Mouse (Mus musculus): ENCODE data around the gene Bcl2l15. TPM values are rescaled to one million over a fixed set of nuclear protein-coding genes. Genes with fewer than 3 reads are reported as not detected.
A peak's percentile ranks its signal among the peaks of the same experiment; 100 is the strongest.

Gene Bcl2l15
- polyA plus RNA-seq, 1 experiment from 2014 or later, result 0.20 TPM

DNA sequence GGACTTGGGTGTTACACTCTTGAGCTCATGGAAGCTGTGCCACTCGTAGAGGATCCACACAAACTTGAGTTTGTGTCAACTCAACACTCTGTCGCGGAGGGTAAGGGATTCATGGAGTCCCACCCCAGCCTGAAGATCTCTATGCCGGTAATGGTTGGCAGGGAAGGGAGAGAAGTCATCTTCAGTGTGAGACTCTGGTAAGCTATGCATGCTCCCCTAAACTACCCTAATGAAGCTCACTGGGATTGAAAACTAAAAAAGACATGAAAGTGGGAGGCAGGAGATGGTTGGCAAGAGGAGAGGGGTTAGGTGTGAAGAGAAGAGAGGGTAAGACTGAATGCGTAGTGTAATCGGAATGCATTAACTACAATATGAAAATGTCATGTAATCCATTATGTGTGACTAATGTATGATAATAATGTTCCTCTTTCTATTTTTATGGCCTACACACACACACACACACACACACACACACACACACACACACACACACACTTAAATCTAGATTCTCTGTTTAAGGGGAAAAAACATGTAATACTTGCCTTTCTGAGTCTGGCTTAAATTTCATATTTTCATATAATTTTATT lies 25.7 kb downstream of the Bcl2l15 start:
- Histone ChIP-seq H3K4me3 (ENCODE audit: low read depth, low read length) (no peak overlapping the region), H3K4me2 (no peak overlapping the region), H3K9ac (ENCODE audit: low read length) (no peak overlapping the region), H3K27me3 (ENCODE audit: control insufficient read depth, insufficient read depth, low read length) (no peaks in the 10 kb centered on the region), H3K4me1 (ENCODE audit: control insufficient read depth, insufficient read depth, low read length) (no peaks in the 10 kb centered on the region), H3K27ac (ENCODE audit: low read depth, low read length) (no peak overlapping the region), H3K36me3 (ENCODE audit: control insufficient read depth, insufficient read depth, low read length) (no peaks in the 10 kb centered on the region), H3K9me3 (ENCODE audit: control insufficient read depth, low read length) (no peaks in the 10 kb centered on the region)
- ATAC-seq (ENCODE audit: low FRiP score), result no peak
- DNase-seq (ENCODE audit: low spot score, missing footprints), result no peak
- WGBS, result 98% methylated on average over 6 of the region's 6 CpGs

DNA sequence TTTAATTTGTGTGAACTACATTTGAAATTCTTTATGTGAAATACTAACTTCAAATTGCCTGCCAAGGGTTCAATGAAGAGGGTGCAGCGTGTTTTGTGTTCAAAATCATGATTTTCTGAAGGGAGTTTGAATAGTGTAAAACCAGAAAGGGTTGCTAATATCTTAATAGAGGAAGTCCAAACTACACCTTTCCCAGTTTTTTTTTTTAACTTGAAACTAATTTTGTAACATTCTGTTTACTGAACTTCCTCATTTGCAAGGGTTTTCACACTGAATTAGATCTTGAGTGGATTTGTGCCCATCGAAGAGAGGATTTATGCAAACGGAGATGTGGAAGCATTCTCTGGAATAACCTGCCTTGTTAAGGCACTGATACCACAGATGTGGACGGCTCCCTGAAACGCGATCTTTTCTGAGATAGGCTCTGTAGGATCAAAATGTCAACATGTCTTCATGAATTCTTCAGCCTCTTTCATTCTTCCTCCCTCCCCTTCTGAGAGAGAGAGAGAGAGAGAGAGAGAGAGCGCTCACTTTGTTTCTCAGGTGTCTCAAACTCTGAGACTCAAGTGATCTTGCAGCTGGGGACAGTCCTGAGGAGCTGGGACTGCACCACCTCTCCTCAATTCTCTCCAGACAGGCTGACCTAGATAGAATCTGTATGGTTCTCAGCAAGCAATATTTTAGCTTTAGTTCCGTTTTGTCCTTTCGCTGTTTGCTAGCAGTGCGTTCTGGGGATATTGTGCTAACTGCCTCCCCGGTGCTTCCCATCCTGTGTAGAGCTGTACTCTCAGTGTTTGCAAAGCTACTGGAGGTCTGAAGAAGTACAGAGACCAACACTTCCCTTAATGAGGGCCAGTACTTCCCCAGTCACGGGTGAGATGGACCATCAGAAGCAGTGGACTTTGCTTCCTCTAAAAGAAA lies 26.7 kb downstream of the Bcl2l15 start, which contains the start of gene Ptpn22:
TSS of gene Ptpn22 (plus strand) at position 915 of the 921 bp plus-strand sequence.
- 77% methylated on average over 12 of the region's 12 CpGs for WGBS
- Histone ChIP-seq H3K4me1 (ENCODE audit: control insufficient read depth, insufficient read depth, low read length) (no peaks in the 10 kb centered on the region), H3K36me3 (ENCODE audit: control insufficient read depth, insufficient read depth, low read length) (no peaks in the 10 kb centered on the region), H3K4me2 (no peak within 1 kb of the TSS), H3K27me3 (ENCODE audit: control insufficient read depth, insufficient read depth, low read length) (no peaks in the 10 kb centered on the region), H3K27ac (ENCODE audit: low read depth, low read length) (no peak within 1 kb of the TSS), H3K9me3 (ENCODE audit: control insufficient read depth, low read length) (no peaks in the 10 kb centered on the region), H3K4me3 (ENCODE audit: low read depth, low read length) (no peak within 1 kb of the TSS), H3K9ac (ENCODE audit: low read length) (no peak within 1 kb of the TSS)
- DNase-seq (ENCODE audit: low spot score, missing footprints), result no peak
- no peak for ATAC-seq (ENCODE audit: low FRiP score)

DNA sequence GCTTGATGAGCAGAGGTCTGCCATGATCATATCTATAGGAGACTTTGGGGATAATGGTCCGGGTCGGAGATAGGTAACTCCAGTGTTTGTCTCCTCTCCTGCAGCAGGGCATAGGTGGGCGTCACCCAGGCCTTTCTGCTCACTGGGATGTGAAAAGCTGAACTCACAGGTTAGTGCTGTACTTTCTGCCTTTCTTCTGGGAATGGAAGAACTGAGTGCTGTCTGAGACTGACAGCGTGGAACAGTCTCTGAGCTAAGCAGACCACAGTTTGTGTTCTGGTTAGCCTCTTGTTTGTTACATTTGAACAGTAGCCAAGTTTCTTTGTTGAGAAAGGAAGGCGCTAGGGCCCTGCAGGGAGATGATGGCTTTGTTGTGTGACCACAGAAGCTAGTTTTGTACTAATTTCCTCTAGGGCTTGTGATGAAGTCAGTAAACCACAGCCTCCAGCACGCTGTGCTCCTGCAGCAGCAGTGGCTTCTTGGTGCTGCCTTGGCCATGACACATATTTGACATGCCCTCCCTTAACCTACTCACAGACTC lies 27.5 kb downstream of the Bcl2l15 start:
- no peak for ATAC-seq (ENCODE audit: low FRiP score)
- no peaks in the 10 kb centered on the region for H3K27me3 ChIP-seq (ENCODE audit: control insufficient read depth, insufficient read depth, low read length)
- no peaks in the 10 kb centered on the region for H3K4me1 ChIP-seq (ENCODE audit: control insufficient read depth, insufficient read depth, low read length)
- H3K4me3 ChIP-seq (ENCODE audit: low read depth, low read length), result no peak overlapping the region
- no peaks in the 10 kb centered on the region for H3K9me3 ChIP-seq (ENCODE audit: control insufficient read depth, low read length)
- WGBS, result 76% methylated on average over 6 of the region's 6 CpGs
- no peak for DNase-seq (ENCODE audit: low spot score, missing footprints)
- no peak overlapping the region for H3K9ac ChIP-seq (ENCODE audit: low read length)
- no peak overlapping the region for H3K27ac ChIP-seq (ENCODE audit: low read depth, low read length)
- no peaks in the 10 kb centered on the region for H3K36me3 ChIP-seq (ENCODE audit: control insufficient read depth, insufficient read depth, low read length)
- H3K4me2 ChIP-seq, result no peak overlapping the region

DNA sequence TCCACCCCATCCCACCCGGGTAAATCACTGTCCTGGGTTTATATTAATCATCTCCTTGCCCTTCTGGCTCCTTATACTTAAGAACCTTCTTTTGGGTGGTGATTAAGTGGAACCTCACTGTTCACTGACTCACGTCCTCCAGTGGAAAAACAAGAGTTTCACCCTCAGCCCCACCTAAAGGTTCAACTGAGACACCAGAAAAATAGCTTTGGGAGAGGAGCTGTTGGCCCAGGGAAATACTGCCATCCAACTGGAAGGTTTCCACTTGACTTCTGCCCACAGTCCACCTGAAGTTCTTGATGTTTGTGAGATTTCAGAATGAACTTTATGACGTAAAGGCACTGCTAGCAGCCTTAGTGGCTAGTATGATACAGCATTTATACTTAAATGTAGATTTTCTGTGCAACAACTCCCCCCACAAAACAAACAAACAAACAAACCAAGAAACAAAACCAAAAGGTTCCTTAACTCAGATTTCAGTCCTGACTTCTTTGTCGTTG lies 30.4 kb downstream of the Bcl2l15 start:
- no peak overlapping the region for H3K27ac ChIP-seq (ENCODE audit: low read depth, low read length)
- WGBS, result 85% methylated on average over 4 of the region's 4 CpGs
- H3K4me2 ChIP-seq, result no peak overlapping the region
- ATAC-seq (ENCODE audit: low FRiP score) (no peak), DNase-seq (ENCODE audit: low spot score, missing footprints) (no peak)
- H3K36me3 ChIP-seq (ENCODE audit: control insufficient read depth, insufficient read depth, low read length), result no peaks in the 10 kb centered on the region
- no peak overlapping the region for H3K4me3 ChIP-seq (ENCODE audit: low read depth, low read length)
- no peak overlapping the region for H3K9ac ChIP-seq (ENCODE audit: low read length)
- H3K4me1 ChIP-seq (ENCODE audit: control insufficient read depth, insufficient read depth, low read length), result no peaks in the 10 kb centered on the region
- no peaks in the 10 kb centered on the region for H3K27me3 ChIP-seq (ENCODE audit: control insufficient read depth, insufficient read depth, low read length)
- H3K9me3 ChIP-seq (ENCODE audit: control insufficient read depth, low read length), result no peaks in the 10 kb centered on the region

DNA sequence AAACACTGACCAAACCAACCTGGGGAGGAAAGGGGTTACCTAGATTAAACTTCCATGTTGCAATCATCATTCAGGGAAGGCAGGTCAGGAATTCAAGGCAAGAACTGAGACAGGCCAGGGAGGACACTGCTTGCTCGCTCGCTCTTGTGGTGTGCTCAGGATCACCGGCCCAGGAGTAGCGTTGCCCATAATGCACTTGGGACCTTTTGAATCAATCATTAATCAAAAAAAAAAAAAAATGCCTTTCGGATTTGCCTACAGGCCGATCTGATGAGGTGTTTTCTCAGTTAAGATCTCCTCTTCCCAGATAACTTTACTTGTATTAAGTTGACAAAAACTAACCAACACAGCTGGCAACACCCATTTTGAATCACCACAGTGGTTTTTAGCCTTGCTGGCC lies 31.8 kb downstream of the Bcl2l15 start:
- no peak overlapping the region for H3K9ac ChIP-seq (ENCODE audit: low read length)
- ATAC-seq (ENCODE audit: low FRiP score), result no peak
- no peaks in the 10 kb centered on the region for H3K9me3 ChIP-seq (ENCODE audit: control insufficient read depth, low read length)
- no peaks in the 10 kb centered on the region for H3K36me3 ChIP-seq (ENCODE audit: control insufficient read depth, insufficient read depth, low read length)
- no peak overlapping the region for H3K4me3 ChIP-seq (ENCODE audit: low read depth, low read length)
- no peaks in the 10 kb centered on the region for H3K4me1 ChIP-seq (ENCODE audit: control insufficient read depth, insufficient read depth, low read length)
- no peak overlapping the region for H3K27ac ChIP-seq (ENCODE audit: low read depth, low read length)
- H3K4me2 ChIP-seq, result no peak overlapping the region
- H3K27me3 ChIP-seq (ENCODE audit: control insufficient read depth, insufficient read depth, low read length), result no peaks in the 10 kb centered on the region
- 86% methylated on average over 6 of the region's 6 CpGs for WGBS
- no peak for DNase-seq (ENCODE audit: low spot score, missing footprints)

DNA sequence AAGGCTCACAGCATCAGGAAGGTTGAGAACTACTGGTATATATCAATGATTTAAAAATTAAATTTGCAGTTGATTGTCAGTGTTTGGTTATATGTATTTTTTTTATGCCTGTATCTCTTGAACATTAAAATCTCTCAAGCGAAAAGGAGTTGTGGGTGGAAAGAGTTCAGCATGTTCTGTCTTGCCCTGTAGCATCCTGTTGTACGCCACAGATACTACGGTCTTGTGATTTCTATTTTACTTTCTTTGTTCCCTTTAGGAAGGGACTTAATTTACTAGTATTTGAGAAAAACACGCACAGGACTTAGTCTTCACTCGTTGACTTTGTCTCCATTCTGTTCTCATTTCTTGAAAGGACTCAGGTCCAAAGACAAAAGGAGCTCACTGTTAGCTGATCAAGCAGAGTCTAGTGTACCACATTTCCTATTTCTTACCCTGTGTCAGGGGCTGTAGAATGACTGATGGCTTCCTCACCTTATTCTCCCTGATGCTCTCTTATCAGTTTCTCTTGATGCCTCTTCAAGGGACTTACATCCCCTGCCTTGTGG lies 35.1 kb downstream of the Bcl2l15 start:
- WGBS, result 91% methylated on average over 5 of the region's 5 CpGs
- Histone ChIP-seq H3K4me2 (no peak overlapping the region), H3K4me3 (ENCODE audit: low read depth, low read length) (no peak overlapping the region), H3K27me3 (ENCODE audit: control insufficient read depth, insufficient read depth, low read length) (no peaks in the 10 kb centered on the region), H3K27ac (ENCODE audit: low read depth, low read length) (no peak overlapping the region), H3K9ac (ENCODE audit: low read length) (no peak overlapping the region), H3K4me1 (ENCODE audit: control insufficient read depth, insufficient read depth, low read length) (no peaks in the 10 kb centered on the region), H3K36me3 (ENCODE audit: control insufficient read depth, insufficient read depth, low read length) (no peaks in the 10 kb centered on the region), H3K9me3 (ENCODE audit: control insufficient read depth, low read length) (no peaks in the 10 kb centered on the region)
- ATAC-seq (ENCODE audit: low FRiP score) (no peak), DNase-seq (ENCODE audit: low spot score, missing footprints) (peak; percentile 17)

DNA sequence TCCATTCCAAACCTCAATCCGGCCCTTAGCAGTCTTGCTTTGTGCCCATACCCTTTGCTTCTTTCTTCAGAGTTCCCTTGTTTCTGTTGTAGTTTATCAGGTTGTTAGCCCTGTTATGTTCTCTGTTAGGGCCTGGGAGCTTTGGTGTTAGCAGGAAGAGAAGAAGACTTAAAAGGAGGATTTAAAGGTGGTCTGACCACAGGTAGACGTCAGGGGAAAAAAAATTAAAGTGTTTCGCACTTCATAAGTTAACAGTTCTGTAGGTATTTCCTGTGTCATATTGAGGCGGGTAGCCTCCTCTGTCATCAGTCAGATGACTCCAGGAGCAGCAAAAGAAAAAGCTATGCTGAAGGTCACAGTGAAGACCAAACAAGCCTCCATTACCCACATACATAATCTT lies 35.6 kb downstream of the Bcl2l15 start:
- Histone ChIP-seq H3K9me3 (ENCODE audit: control insufficient read depth, low read length) (no peaks in the 10 kb centered on the region), H3K27me3 (ENCODE audit: control insufficient read depth, insufficient read depth, low read length) (no peaks in the 10 kb centered on the region), H3K4me2 (no peak overlapping the region), H3K36me3 (ENCODE audit: control insufficient read depth, insufficient read depth, low read length) (no peaks in the 10 kb centered on the region), H3K4me1 (ENCODE audit: control insufficient read depth, insufficient read depth, low read length) (no peaks in the 10 kb centered on the region), H3K27ac (ENCODE audit: low read depth, low read length) (no peak overlapping the region), H3K9ac (ENCODE audit: low read length) (no peak overlapping the region), H3K4me3 (ENCODE audit: low read depth, low read length) (no peak overlapping the region)
- DNase-seq (ENCODE audit: low spot score, missing footprints), result no peak
- no peak for ATAC-seq (ENCODE audit: low FRiP score)
- 88% methylated on average over 4 of the region's 4 CpGs for WGBS

DNA sequence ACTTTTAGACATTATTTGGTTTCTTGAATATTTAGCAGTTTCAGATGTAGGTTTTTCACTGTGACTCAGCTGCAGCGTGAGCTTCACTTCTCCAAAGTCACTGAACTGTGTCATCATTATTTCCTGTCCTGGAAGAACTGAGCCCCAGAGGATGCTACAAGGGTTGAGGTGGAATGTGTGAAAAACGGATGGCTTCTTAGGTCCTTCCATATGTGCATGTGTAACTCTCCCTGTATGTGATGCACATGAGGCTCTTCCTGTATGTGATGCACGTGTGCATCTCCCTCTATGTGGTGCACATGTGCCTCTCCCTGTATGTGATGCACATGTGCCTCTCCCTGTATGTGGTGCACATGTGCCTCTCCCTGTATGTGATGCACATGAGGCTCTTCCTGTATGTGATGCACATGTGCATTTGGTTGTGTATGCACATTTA lies 40.3 kb downstream of the Bcl2l15 start:
- Histone ChIP-seq H3K27ac (ENCODE audit: low read depth, low read length) (no peak overlapping the region), H3K9ac (ENCODE audit: low read length) (no peak overlapping the region), H3K4me2 (no peak overlapping the region), H3K27me3 (ENCODE audit: control insufficient read depth, insufficient read depth, low read length) (no peaks in the 10 kb centered on the region), H3K36me3 (ENCODE audit: control insufficient read depth, insufficient read depth, low read length) (no peaks in the 10 kb centered on the region), H3K4me1 (ENCODE audit: control insufficient read depth, insufficient read depth, low read length) (no peaks in the 10 kb centered on the region), H3K9me3 (ENCODE audit: control insufficient read depth, low read length) (no peaks in the 10 kb centered on the region), H3K4me3 (ENCODE audit: low read depth, low read length) (no peak overlapping the region)
- DNase-seq (ENCODE audit: low spot score, missing footprints), result peak; percentile 23
- no peak for ATAC-seq (ENCODE audit: low FRiP score)
- 73% methylated on average over 3 of the region's 3 CpGs for WGBS

DNA sequence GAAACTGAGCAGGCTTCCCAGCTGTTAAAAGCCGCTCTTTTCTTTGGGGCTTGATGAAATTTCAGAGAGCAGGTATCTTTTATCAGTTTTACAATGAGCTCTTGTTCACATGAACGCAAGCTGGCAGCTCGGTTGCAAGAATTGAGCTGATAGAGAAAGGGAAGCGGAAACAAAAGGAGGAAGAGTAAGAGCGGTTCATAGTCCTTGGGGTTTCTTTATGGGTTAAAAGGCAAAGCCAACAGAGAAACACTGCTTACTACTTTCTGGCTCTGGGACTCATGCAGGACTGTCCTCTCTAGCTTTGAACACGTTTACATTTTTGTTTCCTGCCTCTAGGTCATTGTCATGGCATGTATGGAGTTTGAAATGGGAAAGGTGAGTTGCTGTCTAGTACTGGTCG lies 41.9 kb downstream of the Bcl2l15 start:
- no peaks in the 10 kb centered on the region for H3K36me3 ChIP-seq (ENCODE audit: control insufficient read depth, insufficient read depth, low read length)
- DNase-seq (ENCODE audit: low spot score, missing footprints) (no peak), ATAC-seq (ENCODE audit: low FRiP score) (no peak)
- no peak overlapping the region for H3K4me3 ChIP-seq (ENCODE audit: low read depth, low read length)
- H3K27ac ChIP-seq (ENCODE audit: low read depth, low read length), result no peak overlapping the region
- H3K4me2 ChIP-seq, result no peak overlapping the region
- WGBS, result 70% methylated on average over 7 of the region's 7 CpGs
- no peaks in the 10 kb centered on the region for H3K27me3 ChIP-seq (ENCODE audit: control insufficient read depth, insufficient read depth, low read length)
- no peaks in the 10 kb centered on the region for H3K9me3 ChIP-seq (ENCODE audit: control insufficient read depth, low read length)
- no peaks in the 10 kb centered on the region for H3K4me1 ChIP-seq (ENCODE audit: control insufficient read depth, insufficient read depth, low read length)
- H3K9ac ChIP-seq (ENCODE audit: low read length), result no peak overlapping the region

Measured in midbrain, embryonic 11.5 days (tissue).